Mouse (Mus musculus) ES-Bruce4 (cell line): ENCODE data around the gene Dhrs7. TPM values are rescaled to one million over a fixed set of nuclear protein-coding genes. Genes with fewer than 3 reads are reported as not detected.
A peak's percentile ranks its signal among the peaks of the same experiment; 100 is the strongest.

Experiments used
- H3K27ac ChIP-seq: 2 replicates; pipeline ENCODE4 v1.5.1; 2012; ENCODE audit warnings: low read length, inconsistent platforms; ENCODE audit not compliant: insufficient read depth
- H3K27me3 ChIP-seq: 2 replicates; pipeline ENCODE4 v1.6.1; 2012; ENCODE audit warnings: mild to moderate bottlenecking, low read length, inconsistent platforms; ENCODE audit not compliant: control insufficient read depth, poor library complexity, insufficient read depth, severe bottlenecking
- H3K36me3 ChIP-seq: 2 replicates; pipeline ENCODE4 v1.6.1; 2012; ENCODE audit warnings: inconsistent platforms, mild to moderate bottlenecking, low read length, moderate library complexity; ENCODE audit not compliant: control insufficient read depth, poor library complexity, insufficient read depth, severe bottlenecking
- H3K4me1 ChIP-seq: one replicate; pipeline ENCODE4 v1.8.1; 2011; ENCODE audit warnings: low read length; ENCODE audit not compliant: control insufficient read depth, insufficient read depth
- H3K4me3 ChIP-seq: 2 replicates; pipeline ENCODE4 v1.5.1; 2011; ENCODE audit warnings: low read depth, mild to moderate bottlenecking, low read length
- H3K9ac ChIP-seq: 2 replicates; pipeline ENCODE4 v1.6.1; 2012; ENCODE audit warnings: low read depth, mild to moderate bottlenecking, inconsistent platforms; ENCODE audit not compliant: poor library complexity, severe bottlenecking
- H3K9me3 ChIP-seq: replicated peaks from 2 replicates; pipeline ENCODE4 v1.6.1; 2012; ENCODE audit warnings: mild to moderate bottlenecking, low read length, inconsistent platforms; ENCODE audit not compliant: control insufficient read depth, poor library complexity, insufficient read depth, severe bottlenecking
- CTCF ChIP-seq: IDR thresholded peaks from one replicate; pipeline ENCODE4 v1.8.1; 2011; ENCODE audit warnings: low read depth, low read length
- EP300 ChIP-seq: IDR thresholded peaks from 2 replicates; pipeline ENCODE4 v1.6.1; 2011; ENCODE audit warnings: low read depth, low read length; ENCODE audit not compliant: insufficient read depth
- POLR2A ChIP-seq: IDR thresholded peaks from one replicate; pipeline ENCODE4 v1.8.1; 2011; ENCODE audit warnings: low read length; ENCODE audit not compliant: insufficient read depth
- polyA plus RNA-seq: library from polyadenylated mRNA; stranded (reverse); fragments of >200 nt; gene quantifications from 2 replicates; pipeline ENCODE4 v1.2.4, GENCODE M21; 2011; ENCODE audit warnings: low read depth; ENCODE audit not compliant: missing spikeins, insufficient read depth, insufficient read length

Dhrs7 gene
- polyA plus RNA-seq, 1 experiment, result 42.7 TPM

DNA sequence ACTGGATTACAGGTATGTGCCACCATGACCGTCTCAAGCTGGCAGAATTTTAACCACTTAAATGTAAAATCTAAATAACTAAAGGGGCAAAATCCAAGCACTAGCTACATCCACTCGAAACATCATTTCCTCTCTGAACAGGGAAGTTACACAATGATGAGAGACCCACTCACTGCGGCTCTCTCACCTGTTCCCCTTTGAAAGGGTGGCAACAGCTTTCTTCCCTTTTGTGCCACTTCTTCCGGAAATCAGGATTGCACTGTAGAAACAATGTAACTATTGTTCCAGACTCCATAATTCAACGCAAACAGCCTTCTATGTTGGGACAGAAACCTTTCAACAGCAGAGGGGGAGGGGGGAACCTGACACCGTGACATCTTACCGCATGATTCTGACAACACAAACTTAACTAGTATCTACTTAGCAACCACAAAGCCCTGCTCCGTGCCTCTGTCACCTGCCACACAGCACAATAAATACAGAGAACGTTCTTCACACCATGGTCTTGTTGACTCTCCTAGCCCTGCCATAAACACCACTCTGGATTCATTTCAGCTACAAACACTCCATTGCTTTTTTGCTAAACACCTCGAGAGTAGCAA, 3.3 kb upstream of the Dhrs7 start:
- peaks cover 1% of the 10 kb centered on the region for H3K4me1 ChIP-seq
- no peak overlapping the region for H3K4me3 ChIP-seq
- TF ChIP-seq POLR2A (no peak), EP300 (no peak), CTCF (no peak)
- H3K9ac ChIP-seq, result no peak overlapping the region
- peaks cover 16% of the 10 kb centered on the region for H3K9me3 ChIP-seq
- H3K36me3 ChIP-seq, result no peaks in the 10 kb centered on the region
- no peak overlapping the region for H3K27ac ChIP-seq
- no peaks in the 10 kb centered on the region for H3K27me3 ChIP-seq

DNA sequence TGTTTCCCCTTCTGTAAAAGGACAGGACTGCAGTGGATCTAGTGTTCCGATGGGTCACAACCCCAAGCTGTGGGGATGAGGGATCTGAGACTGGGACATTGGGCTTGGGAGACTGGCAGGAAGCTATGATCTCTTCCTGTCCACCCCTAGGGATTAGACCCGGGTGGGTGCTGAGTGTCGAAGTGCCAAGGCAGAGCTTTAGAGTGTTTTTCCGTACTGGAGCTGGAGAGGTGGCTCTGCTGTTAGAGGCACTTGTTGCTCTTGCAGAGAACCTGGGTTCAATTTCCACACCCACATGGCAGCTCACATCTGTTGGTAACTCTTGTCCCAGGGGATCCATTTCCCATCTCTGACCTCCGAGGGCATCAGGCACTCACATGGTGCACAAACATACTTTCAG, 1.3 kb upstream of the Dhrs7 start:
- H3K27ac ChIP-seq, result no peak overlapping the region; the same call in 1 of the 2 replicates
- TF ChIP-seq EP300 (no peak), CTCF (no peak), POLR2A (no peak)

DNA sequence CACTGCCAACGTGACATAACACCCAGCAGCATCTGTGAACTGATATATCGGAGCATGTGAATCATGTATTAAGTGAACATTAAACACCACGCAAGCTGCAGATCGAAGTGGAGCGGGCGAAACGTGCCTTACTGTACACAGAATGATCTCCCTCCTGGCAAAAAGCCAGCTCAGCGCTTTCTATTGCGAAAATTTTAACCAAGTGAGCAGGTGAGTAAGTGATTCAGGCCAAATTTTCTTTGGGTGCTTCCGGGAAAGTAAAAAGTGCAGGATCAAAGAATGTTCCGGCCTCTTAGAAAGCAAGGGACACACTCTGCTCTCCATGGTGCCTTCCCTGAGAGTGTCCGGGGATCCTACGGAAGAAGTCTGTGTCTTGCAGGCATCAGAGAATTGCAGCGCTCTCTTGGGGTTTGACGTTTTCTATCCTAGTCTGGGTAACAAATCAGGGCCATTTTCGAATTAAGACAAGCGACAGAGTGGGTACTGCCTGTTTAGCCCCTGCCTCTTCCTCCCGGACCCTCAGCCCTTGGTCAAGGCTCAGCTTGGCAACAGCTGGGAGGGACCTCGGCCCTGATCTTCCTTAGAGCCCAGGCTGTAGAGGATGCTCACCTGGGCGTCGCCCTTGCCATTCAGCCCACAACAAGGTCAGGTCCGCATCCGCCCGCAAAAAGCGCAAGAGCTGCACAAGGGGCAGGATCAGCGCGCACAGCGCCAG, 532 bp downstream of the Dhrs7 start:
- Histone ChIP-seq H3K4me1 (peaks cover 1% of the 10 kb centered on the region), H3K36me3 (no peaks in the 10 kb centered on the region), H3K9me3 (peaks cover 8% of the 10 kb centered on the region), H3K4me3 (peak overlapping the region; percentile 70), H3K27me3 (no peaks in the 10 kb centered on the region), H3K27ac (peak overlapping the region; percentile 94), H3K9ac (peak overlapping the region; percentile 35)
- no peak for TF ChIP-seq POLR2A

More for the DNA sequence above, 1.3 kb upstream of the Dhrs7 start:
- H3K27me3 ChIP-seq, result no peaks in the 10 kb centered on the region
- H3K36me3 ChIP-seq, result no peaks in the 10 kb centered on the region
- no peak overlapping the region for H3K4me3 ChIP-seq
- peaks cover 1% of the 10 kb centered on the region for H3K4me1 ChIP-seq
- H3K9ac ChIP-seq, result no peak overlapping the region
- H3K9me3 ChIP-seq, result peaks cover 16% of the 10 kb centered on the region

DNA sequence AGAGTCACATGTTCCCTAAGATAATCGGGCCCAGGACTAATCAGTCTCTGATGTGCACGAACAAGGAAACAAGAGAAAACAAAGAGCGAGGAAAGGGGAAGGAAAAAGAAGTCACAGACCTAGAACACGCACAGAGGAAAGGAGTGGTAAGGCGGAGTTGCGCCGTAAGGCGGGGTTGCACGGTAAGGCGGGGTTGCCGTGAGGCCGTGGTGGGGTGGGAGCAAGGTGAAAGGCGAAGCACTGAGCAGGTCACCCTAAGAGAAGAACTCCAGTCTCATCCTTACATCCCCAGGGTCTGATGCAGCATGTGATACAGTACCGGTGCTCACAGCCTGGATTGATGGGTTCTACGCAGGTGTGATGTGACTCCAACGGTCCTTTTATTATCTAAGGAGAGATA, 8.9 kb downstream of the Dhrs7 start:
- Histone ChIP-seq H3K9ac (no peak overlapping the region), H3K4me3 (no peak overlapping the region), H3K27me3 (no peaks in the 10 kb centered on the region), H3K9me3 (no peaks in the 10 kb centered on the region), H3K36me3 (peaks cover 4% of the 10 kb centered on the region; the same call in 1 of the 2 replicates), H3K4me1 (peaks cover 4% of the 10 kb centered on the region), H3K27ac (no peak overlapping the region)
- TF ChIP-seq EP300 (peak; percentile 55; the same call in 1 of the 2 replicates), POLR2A (no peak)

DNA sequence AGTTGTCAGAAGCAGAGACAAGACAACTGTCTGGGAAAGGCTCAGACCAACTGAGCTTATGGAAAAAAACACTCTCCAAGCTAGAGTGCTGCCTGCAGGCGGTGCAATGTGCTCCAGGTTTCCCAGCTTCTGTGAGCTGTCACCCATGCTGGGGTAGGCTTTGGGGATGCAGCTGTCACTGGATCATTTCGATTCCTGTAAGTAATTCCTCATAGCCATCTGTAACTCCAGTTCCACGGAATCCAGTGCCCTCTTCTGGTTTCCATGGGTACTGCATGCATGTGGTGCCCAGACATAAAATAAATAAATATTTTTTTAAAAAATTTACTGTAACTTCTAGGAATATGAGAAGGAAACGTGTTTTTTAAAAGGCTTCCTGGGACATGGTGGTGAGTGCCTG, 10.0 kb downstream of the Dhrs7 start:
- no peaks in the 10 kb centered on the region for H3K9me3 ChIP-seq

DNA sequence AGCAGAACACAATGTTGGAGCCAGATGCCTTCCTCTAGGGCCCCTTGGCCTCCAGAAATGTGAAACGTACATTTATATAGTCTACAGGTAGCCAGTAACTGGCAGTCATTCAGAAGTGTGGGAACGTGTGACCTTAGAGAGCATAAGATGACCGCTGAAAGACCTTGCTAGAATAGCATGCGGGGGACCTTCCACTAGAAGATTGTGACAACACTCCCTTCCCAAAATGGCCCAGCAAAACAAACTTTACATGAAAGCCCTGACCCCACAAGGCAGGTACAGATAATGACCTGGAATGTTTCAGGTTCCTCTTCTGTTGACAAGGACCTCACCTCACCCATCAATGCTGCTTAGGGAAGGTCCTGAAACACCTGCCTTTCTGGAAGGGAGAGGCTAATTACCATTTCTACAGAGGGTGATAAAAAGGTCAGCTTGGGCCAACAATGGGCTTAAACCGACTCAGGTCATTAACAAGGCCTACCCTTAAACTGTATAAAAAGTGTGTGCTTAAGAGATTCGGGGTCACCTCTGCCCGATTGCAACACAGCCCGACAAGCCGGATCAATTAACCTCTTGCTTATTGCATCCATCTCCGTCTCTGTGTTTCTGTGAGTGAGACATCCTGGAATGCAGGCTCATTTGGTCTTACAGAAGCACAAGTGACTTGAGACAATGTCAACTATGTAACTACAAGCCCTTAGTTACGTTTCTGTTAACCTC, 14.9 kb downstream of the Dhrs7 start, which contains the start of gene Gm4756:
Gene Gm4756, minus strand, starts transcription at position 51 of the 720 bp plus-strand sequence.
- Histone ChIP-seq H3K9me3 (peaks cover 34% of the 10 kb centered on the region), H3K36me3 (peaks cover 17% of the 10 kb centered on the region; the same call in 1 of the 2 replicates), H3K4me3 (peak within 1 kb of the TSS; percentile 19; the same call in 1 of the 2 replicates), H3K9ac (peak within 1 kb of the TSS; percentile 65), H3K27me3 (no peaks in the 10 kb centered on the region), H3K4me1 (peaks cover 2% of the 10 kb centered on the region), H3K27ac (peak within 1 kb of the TSS; percentile 100)
- TF ChIP-seq POLR2A, result no peak
- no peak for TF ChIP-seq CTCF
- peak; percentile 98 for TF ChIP-seq EP300

More for the DNA sequence above, 10.0 kb downstream of the Dhrs7 start:
- Histone ChIP-seq H3K9ac (no peak overlapping the region), H3K27ac (no peak overlapping the region), H3K4me3 (no peak overlapping the region), H3K27me3 (no peaks in the 10 kb centered on the region), H3K36me3 (peaks cover 4% of the 10 kb centered on the region; the same call in 1 of the 2 replicates), H3K4me1 (peaks cover 4% of the 10 kb centered on the region)
- TF ChIP-seq POLR2A (no peak), EP300 (no peak), CTCF (no peak)
